Mouse (Mus musculus): ENCODE data around the gene Col25a1.

DNA sequence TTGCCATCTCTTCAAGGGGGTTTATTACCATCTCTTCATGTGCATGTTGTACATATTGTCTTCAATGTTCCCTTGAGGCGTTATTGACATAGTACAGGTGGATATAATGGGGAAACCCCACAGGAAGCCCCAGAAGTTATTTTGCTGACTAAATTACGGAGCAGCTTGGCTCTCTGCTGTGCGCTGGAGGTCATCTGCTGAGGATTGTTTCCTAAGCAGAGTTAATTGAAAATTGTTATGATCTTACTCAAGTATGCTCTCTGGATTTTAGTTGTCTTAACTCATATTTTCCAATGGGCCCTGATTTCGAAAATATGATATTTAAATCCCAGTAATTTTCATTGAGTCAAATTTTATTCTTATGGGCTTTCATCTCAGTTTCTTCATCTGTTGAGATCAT lies 178.0 kb downstream of the Col25a1 start:
- TF ChIP-seq CTCF (IDR thresholded peaks at IDR 0.05; ENCODE audit: low read depth, low read length) (no peak), POLR2A (IDR thresholded peaks at IDR 0.05; ENCODE audit: borderline replicate concordance, low read depth, low read length) (no peak)
